Mouse (Mus musculus) midbrain, embryonic 10.5 days (tissue): Measurements from ENCODE around the gene Bcl2. TPM values are rescaled to one million over a fixed set of nuclear protein-coding genes. Genes with fewer than 3 reads are reported as not detected.
"Not testable (repeated sequence)": the region's sequence is repeated elsewhere in the genome, so short reads cannot be mapped to it uniquely, and the experiment has no call there.

ENCODE experiments used
- DNase-seq: peaks from one replicate; pipeline ENCODE4 v3.0.0-alpha.2; 2017; ENCODE audit warnings: low spot score
- H3K27ac ChIP-seq: fragments of 300-500 bp; sonication (generic); replicated peaks from 2 replicates; pipeline ENCODE4 v1.5.1; 2016; ENCODE audit warnings: mild to moderate bottlenecking
- H3K27me3 ChIP-seq: fragments of 300-500 bp; sonication (generic); 2 replicates; pipeline ENCODE4 v1.6.1; 2016; ENCODE audit warnings: low read depth, mild to moderate bottlenecking; ENCODE audit not compliant: poor library complexity, severe bottlenecking
- H3K36me3 ChIP-seq: fragments of 300-500 bp; sonication (generic); 2 replicates; pipeline ENCODE4 v1.6.1; 2016; ENCODE audit warnings: mild to moderate bottlenecking, moderate library complexity
- H3K4me1 ChIP-seq: fragments of 300-500 bp; sonication (generic); 2 replicates; pipeline ENCODE4 v1.6.1; 2016
- H3K4me3 ChIP-seq: fragments of 300-500 bp; sonication (generic); 2 replicates; pipeline ENCODE4 v1.5.1; 2016; ENCODE audit warnings: mild to moderate bottlenecking, moderate library complexity
- H3K9me3 ChIP-seq: fragments of 300-500 bp; sonication (generic); replicated peaks from 2 replicates; pipeline ENCODE4 v1.6.1; 2016; ENCODE audit warnings: mild to moderate bottlenecking
- WGBS: fragments of 180-500 bp; shearing (Covaris S2); methylation state at CpG from one replicate; pipeline ENCODE4 v1.1.7; 2016; 5-methylcytosine and 5-hydroxymethylcytosine counted together
- polyA plus RNA-seq: library from polyadenylated mRNA; unstranded; fragments of >200 nt; fragmentation: Nextera tagmentation; extraction: Ambion mirVana; gene quantifications from 2 replicates; pipeline ENCODE4 v1.2.1, GENCODE M21; 2016

Bcl2 gene
- polyA plus RNA-seq, 1 experiment from 2014 or later = 8.9 TPM

DNA sequence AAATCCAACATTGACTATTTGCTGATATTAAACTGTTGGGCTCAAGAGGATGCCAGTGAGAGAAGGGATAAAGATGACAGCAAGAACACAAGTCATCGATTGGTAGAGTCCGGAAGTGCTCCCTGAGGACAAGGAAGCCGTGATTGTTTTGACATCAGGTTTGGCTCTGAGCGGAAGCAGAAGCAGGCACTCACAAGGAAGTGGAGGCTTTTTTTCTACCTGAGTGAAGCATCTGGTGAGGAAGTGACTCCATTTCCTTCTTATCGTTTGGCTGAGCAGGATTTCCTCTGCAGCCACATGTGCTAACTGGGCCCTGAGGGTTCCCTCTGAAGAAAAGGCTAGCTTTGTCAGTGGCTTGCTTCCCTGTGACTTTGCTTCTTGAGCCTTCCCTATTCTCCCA, 165.0 kb downstream of the Bcl2 start:
- H3K4me1 ChIP-seq = peaks cover 10% of the 10 kb centered on the region
- H3K4me3 ChIP-seq = no peak overlapping the region
- H3K27ac ChIP-seq = 0 out of 2 replicates have a peak overlapping the region, but pooled peaks have one; percentile 19
- no peaks in the 10 kb centered on the region for H3K36me3 ChIP-seq
- no peak for DNase-seq
- H3K9me3 ChIP-seq = no peaks in the 10 kb centered on the region
- WGBS = 86% methylated on average over 5 of the region's 5 CpGs
- H3K27me3 ChIP-seq = no peaks in the 10 kb centered on the region

DNA sequence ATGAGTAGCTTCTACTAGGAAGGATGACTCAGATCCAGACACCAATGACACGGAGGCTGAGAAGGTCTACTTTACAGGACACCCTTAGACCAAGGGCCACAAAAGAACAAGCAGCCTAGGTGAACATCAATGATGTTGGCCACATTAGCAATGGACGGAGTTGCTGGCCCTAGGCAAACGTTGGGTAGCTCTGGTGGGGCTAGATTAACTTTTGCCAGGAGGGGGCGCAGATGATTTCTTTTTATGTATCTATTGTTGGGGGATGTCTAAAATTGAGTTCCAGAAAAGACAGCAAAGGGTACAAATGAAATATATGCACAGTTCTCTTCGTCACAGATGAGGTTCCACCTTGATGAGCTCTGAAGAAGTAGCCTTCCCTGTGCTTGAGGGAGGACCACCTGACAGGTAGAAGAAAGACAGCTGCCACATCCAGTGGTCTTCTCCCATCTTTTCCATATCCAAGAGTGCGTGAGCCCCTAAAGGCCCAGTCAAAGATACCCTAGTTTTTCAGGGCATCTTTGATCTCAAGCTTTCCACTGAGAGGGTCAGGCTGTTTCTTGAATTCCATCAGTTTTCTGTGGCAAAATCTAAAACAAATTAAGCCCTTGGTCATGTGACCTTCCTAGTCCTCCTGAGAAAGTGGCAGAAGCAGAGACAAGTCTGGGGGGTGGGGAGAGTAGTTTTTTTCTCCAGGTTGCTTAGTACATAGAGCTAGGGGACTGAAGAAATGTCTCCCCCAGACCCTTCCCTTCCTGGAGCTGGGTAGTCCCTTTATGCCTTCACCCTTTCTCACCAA, 169.1 kb downstream of the Bcl2 start:
- Histone ChIP-seq H3K4me1 (peaks cover 11% of the 10 kb centered on the region), H3K36me3 (no peaks in the 10 kb centered on the region), H3K9me3 (no peaks in the 10 kb centered on the region), H3K27ac (no peak overlapping the region), H3K4me3 (no peak overlapping the region), H3K27me3 (no peaks in the 10 kb centered on the region)
- 72% methylated on average over 6 of the region's 6 CpGs for WGBS
- DNase-seq = no peak

DNA sequence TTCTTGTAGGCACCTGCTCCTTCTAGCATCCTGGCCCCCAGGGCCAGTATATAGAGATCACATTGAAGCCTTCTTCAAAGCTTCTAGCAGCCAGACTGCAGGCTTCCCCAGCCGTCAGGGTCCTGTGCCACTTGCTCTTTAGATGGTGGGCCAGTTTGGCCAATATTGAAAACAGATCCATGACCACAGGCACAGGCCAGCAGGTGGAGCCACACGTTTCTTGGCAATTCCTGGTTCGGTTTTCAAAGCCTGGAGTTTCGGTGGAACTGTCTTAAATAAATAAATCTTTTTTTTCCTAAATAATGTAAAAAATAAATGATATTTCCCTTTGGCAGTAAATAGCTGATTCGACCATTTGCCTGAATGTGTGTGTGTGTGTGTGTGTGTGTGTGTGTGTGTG, 171.3 kb downstream of the Bcl2 start:
- Histone ChIP-seq H3K4me3 (no peak overlapping the region), H3K9me3 (no peaks in the 10 kb centered on the region), H3K4me1 (peaks cover 11% of the 10 kb centered on the region), H3K27ac (no peak overlapping the region), H3K27me3 (no peaks in the 10 kb centered on the region), H3K36me3 (no peaks in the 10 kb centered on the region)
- WGBS = 55% methylated on average over 5 of the region's 5 CpGs
- peak; percentile 43 for DNase-seq

DNA sequence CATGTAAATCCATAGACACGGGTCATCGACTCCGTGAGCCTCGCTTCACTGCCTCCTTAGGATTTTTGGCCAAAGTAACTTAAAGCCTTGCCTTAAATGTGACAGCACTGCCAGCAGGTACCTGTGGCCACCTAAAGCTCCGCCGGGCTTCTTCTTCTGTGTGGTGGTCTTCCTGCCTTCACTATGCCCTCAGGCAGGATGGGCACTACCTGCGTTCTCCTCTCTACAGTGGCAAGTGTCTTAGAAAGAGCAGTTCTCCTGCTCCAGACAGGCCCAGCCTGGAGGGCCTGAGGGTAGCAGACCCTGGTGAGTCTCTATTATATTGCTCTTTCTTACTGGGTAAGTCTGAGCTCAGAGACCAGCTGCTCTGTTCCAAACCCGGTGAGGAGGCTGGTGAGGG, 172.2 kb downstream of the Bcl2 start:
- no peak for DNase-seq
- H3K27ac ChIP-seq = peak overlapping the region; percentile 55; the same call in 1 of the 2 replicates
- H3K27me3 ChIP-seq = no peaks in the 10 kb centered on the region
- H3K4me1 ChIP-seq = peaks cover 11% of the 10 kb centered on the region
- no peak overlapping the region for H3K4me3 ChIP-seq
- no peaks in the 10 kb centered on the region for H3K9me3 ChIP-seq
- WGBS = 85% methylated on average over 8 of the region's 8 CpGs
- H3K36me3 ChIP-seq = no peaks in the 10 kb centered on the region

DNA sequence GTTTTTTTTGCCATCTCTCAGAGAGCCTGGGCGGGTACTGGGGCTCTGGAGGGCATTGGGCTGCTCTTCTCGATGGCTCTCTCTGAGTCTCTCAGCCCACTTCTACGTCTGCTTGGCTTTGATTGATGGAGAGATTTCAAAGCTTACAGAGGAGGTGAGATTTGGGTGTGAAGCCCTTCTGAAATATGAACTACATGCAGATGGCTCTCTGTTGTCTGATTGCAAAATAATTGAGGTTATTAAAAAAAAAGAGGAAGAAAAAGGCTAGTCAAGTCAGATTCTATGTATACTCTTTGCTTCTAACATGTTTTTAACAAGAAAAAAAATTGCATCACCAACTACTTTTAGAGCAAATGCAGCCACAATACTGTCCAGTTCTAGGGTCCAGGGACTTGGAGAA, 173.9 kb downstream of the Bcl2 start:
- 83% methylated on average over 3 of the region's 3 CpGs for WGBS
- Histone ChIP-seq H3K4me1 (peaks cover 11% of the 10 kb centered on the region), H3K27ac (no peak overlapping the region), H3K36me3 (no peaks in the 10 kb centered on the region), H3K9me3 (no peaks in the 10 kb centered on the region), H3K27me3 (no peaks in the 10 kb centered on the region), H3K4me3 (no peak overlapping the region)
- DNase-seq = no peak

DNA sequence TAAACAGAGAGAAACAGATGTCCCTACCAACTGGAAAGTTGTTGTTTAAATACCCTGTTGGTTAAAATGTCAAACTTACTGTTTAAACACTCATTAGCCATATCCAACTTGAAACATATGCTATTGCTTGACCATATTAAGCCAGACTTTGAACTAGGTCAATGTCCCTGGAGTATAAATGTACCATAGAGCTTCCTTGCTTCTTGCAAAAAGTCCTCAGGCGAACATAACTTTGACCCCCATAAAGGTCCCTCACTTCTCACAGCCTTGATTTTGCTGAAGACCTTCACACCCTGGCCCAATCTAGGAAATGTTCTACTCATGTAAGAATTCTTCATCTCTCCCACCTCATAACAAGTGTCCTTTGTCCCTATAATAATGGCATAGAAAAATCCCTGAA, 175.0 kb downstream of the Bcl2 start:
- H3K27me3 ChIP-seq = no peaks in the 10 kb centered on the region
- no peak overlapping the region for H3K27ac ChIP-seq
- H3K4me1 ChIP-seq = peaks cover 11% of the 10 kb centered on the region
- no peaks in the 10 kb centered on the region for H3K9me3 ChIP-seq
- no peak for DNase-seq
- H3K4me3 ChIP-seq = no peak overlapping the region
- 93% methylated on average over 1 of the region's 1 CpGs for WGBS
- no peaks in the 10 kb centered on the region for H3K36me3 ChIP-seq

DNA sequence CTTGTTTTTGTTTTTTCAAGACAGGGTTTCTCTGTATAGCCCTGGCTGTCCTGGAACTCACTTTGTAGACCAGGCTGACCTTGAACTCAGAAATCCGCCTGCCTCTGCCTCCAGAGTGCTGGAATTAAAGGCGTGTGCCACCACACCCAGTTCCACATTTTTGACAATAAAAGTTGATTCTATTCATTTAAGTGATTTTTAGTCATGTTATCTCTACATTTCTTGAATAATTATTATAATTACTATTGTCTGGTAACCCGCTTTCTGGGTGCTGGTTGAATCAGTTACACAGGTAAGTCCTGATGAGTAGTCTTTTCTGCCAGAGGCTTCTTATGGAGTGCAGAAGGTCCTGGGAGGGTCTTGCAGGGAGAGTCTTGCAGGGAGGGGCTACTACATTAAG, 179.2 kb downstream of the Bcl2 start:
- H3K9me3 ChIP-seq, H3K36me3 ChIP-seq, H3K27ac ChIP-seq, DNase-seq, H3K4me1 ChIP-seq, H3K4me3 ChIP-seq, H3K27me3 ChIP-seq: not testable (repeated sequence)
- 93% methylated on average over 3 of the region's 3 CpGs for WGBS

DNA sequence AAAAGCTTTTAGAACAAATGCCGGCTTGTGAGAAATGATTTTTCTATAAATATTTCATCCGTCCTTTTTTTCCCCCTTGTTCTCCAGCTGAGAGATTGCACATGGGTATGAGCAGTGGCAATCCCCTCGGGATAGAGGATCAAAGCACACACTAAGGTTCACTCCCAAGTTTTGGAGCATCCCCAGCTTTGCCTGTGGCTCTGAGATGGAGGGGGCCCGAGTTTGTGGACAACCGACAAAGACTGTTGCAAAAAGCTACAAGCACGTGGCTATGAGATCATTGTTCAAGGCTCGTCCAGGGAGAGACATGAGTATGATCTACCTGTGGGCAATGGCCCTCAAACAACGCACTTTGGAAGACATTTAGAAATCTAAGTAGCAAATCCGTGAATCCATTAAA, 184.5 kb downstream of the Bcl2 start:
- Histone ChIP-seq H3K9me3 (no peaks in the 10 kb centered on the region), H3K4me1 (no peaks in the 10 kb centered on the region), H3K27ac (no peak overlapping the region), H3K27me3 (no peaks in the 10 kb centered on the region), H3K36me3 (no peaks in the 10 kb centered on the region), H3K4me3 (no peak overlapping the region)
- DNase-seq = no peak
- WGBS = 92% methylated on average over 9 of the region's 9 CpGs

DNA sequence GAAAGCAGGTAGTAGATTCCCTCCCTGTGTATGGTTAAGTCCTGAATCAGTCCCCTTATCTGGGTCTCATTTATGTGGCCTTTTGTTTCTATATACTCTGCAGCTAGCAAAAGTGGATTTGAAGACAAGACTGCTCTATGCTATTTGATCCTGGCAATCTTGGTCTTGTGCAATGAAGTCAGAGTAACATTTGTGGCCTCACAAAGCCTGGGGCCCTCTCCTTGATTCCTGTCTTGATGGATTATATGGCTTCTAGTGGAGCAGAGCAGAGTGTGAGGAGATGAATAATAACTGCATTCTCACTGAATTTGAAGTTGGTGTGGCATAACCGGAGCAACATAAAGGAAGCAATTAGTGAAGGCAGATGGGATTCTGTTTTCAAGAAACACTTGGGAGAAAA, 186.5 kb downstream of the Bcl2 start:
- Histone ChIP-seq H3K27ac (no peak overlapping the region), H3K9me3 (no peaks in the 10 kb centered on the region), H3K27me3 (no peaks in the 10 kb centered on the region), H3K4me3 (no peak overlapping the region), H3K4me1 (peaks cover 3% of the 10 kb centered on the region; the same call in 1 of the 2 replicates), H3K36me3 (no peaks in the 10 kb centered on the region)
- 94% methylated on average over 1 of the region's 1 CpGs for WGBS
- no peak for DNase-seq

DNA sequence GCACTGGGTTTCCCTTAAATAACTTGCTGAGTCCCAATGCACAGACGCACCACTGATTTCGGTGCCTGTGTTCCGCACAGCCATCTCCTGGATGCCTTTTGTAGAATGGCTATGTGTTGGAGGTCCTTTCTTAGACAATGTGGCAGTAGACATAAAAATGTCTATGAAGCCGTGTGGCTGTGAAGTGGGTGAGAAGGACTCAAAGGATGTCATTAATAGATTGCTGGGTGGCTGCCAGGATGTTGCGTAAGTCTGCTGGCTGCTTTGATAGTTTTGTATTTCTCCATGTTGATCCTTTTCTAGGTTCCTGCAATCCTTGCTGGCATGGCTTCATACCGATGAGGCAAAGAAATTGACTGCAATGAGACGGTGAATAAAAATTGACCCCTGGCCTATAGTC, 187.3 kb downstream of the Bcl2 start:
- H3K36me3 ChIP-seq = no peaks in the 10 kb centered on the region
- H3K4me1 ChIP-seq = peaks cover 3% of the 10 kb centered on the region; the same call in 1 of the 2 replicates
- DNase-seq = no peak
- WGBS = 92% methylated on average over 7 of the region's 7 CpGs
- no peak overlapping the region for H3K27ac ChIP-seq
- no peak overlapping the region for H3K4me3 ChIP-seq
- H3K27me3 ChIP-seq = no peaks in the 10 kb centered on the region
- no peaks in the 10 kb centered on the region for H3K9me3 ChIP-seq

DNA sequence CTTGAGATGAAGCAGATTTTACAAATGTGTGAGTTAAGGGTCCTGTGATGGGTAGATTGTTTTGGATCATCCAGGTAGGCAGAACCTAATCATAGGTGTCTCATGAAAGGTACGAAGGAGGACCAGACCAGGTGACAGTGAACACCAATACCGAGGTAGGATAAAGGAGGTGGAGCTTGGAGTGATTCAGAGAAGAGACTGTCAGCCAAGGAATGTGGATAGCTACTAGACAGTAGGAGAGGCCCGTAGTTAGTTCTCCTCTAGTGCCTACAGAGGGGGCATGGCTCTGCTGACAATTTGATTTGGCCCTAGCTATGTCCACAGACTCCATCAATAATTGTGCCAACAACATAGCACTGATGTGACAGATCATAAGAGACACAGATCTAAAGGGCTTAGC, 188.0 kb downstream of the Bcl2 start:
- Histone ChIP-seq H3K36me3 (no peaks in the 10 kb centered on the region), H3K4me3 (no peak overlapping the region), H3K4me1 (peaks cover 3% of the 10 kb centered on the region; the same call in 1 of the 2 replicates), H3K27me3 (no peaks in the 10 kb centered on the region), H3K9me3 (no peaks in the 10 kb centered on the region), H3K27ac (no peak overlapping the region)
- WGBS = 83% methylated on average over 3 of the region's 3 CpGs
- no peak for DNase-seq

DNA sequence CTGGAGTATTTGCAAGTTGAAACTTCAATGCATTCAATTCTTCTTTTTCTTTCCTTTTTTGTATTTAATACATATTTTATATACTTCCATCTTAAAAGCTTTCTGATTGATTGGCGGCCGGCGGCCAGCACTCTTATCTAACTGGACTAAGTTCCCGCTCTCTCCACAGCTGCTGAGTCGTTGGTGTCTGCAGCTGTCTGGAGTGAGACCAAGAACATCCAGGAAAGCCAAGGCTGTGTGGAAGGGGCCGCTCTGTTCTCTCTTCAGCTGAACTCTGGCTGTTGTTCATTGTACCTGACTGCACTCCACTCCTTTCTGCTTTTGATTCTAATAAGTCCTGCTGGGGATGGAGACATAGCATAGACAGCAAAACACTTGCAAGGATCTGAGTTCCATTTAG, 190.3 kb downstream of the Bcl2 start:
- DNase-seq = no peak
- Histone ChIP-seq H3K4me3 (no peak overlapping the region), H3K27me3 (no peaks in the 10 kb centered on the region), H3K9me3 (no peaks in the 10 kb centered on the region), H3K27ac (no peak overlapping the region), H3K36me3 (no peaks in the 10 kb centered on the region), H3K4me1 (peaks cover 3% of the 10 kb centered on the region; the same call in 1 of the 2 replicates)
- WGBS = 83% methylated on average over 6 of the region's 6 CpGs

DNA sequence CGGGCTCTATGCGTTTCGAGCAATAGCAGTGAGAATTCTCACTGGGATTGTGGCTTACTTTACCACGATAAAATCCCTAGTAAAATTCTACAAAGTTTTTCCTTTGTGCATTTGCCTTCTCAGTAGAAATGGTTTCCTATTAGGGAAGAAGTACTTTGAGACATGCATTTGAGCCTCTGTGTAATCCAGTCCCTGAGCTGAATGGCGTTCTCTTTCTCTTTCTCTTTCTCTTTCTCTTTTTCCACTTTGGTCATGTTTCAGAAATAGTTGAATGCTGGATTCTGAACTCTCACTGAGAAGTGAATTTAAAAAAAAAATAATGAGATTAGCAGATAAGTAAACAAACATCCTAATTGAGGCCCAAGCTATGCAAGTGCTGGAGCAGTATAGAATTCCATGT, 191.1 kb downstream of the Bcl2 start:
- no peak for DNase-seq
- 88% methylated on average over 5 of the region's 5 CpGs for WGBS
- Histone ChIP-seq H3K4me3 (no peak overlapping the region), H3K27ac (no peak overlapping the region), H3K9me3 (no peaks in the 10 kb centered on the region), H3K36me3 (no peaks in the 10 kb centered on the region), H3K4me1 (peaks cover 3% of the 10 kb centered on the region; the same call in 1 of the 2 replicates), H3K27me3 (no peaks in the 10 kb centered on the region)
